Mouse (Mus musculus): ENCODE measurements at regions not wholly inside any gene's neighbourhood (a gene's known extent, or its start where the extent isn't known, plus 50 kb on each side); places are given as distances from the start of the nearest gene placed in this dataset.

DNA sequence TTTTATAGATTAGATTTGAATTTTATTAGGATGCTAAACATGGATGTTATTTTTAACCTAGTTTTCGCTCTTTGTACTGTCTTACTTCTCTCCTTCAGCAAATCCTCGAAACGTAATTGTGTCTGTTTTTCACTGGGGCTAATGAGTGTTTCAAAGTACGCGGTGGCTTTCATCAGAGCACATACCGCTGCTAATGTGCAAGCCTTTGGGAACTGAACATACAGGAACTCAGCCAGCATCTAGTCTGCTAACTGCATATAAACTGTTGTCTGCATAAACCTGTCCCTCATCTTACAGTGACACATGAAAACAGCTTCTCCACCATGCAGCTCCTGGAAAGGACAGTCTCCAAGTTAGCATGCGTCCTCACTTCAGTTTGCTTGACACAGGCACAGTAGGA lies 434.1 kb downstream of the Fat4 start:
- TF ChIP-seq CTCF (IDR thresholded peaks at IDR 0.05; ENCODE audit: borderline replicate concordance, insufficient read depth, low read depth, low read length) (no peak), POLR2A (IDR thresholded peaks at IDR 0.05; ENCODE audit: borderline replicate concordance, insufficient read depth, low read length) (no peak)
